Mouse (Mus musculus) heart, adult 2 months (tissue): ENCODE data around the gene Inf2.
A peak's percentile ranks its signal among the peaks of the same experiment; 100 is the strongest.

ENCODE experiments used
- CTCF ChIP-seq: fragments of 200-600 bp; IDR thresholded peaks from 2 replicates; pipeline ENCODE4 v1.8.1; 2022; ENCODE audit warnings: antibody characterized with exemption, mild to moderate bottlenecking, moderate library complexity
- EP300 ChIP-seq: fragments of 200-500 bp; IDR thresholded peaks from 2 replicates; pipeline ENCODE4 v1.6.1; 2011; ENCODE audit warnings: low read depth, low read length, control low read depth; ENCODE audit not compliant: insufficient read depth
- POLR2A ChIP-seq: fragments of 200-500 bp; IDR thresholded peaks from 2 replicates; pipeline ENCODE4 v1.6.1; 2011; ENCODE audit warnings: mild to moderate bottlenecking, low read depth, low read length, control low read depth; ENCODE audit not compliant: insufficient read depth

GRCm38 (mm10) chr12:112619686-112620353, 31.2 kb downstream of the Inf2 start, which contains the start of gene Adssl1:
- TF ChIP-seq CTCF (0 out of 2 replicates have a peak, but pooled peaks have one; percentile 12), EP300 (0 out of 2 replicates have a peak, but pooled peaks have one; percentile 50), POLR2A (peak; percentile 85)
